Mouse (Mus musculus): ENCODE data around the gene Bpifb4. TPM values are rescaled to one million over a fixed set of nuclear protein-coding genes. Genes with fewer than 3 reads are reported as not detected.

The Bpifb4 gene
- not detected for total RNA-seq (2021)

DNA sequence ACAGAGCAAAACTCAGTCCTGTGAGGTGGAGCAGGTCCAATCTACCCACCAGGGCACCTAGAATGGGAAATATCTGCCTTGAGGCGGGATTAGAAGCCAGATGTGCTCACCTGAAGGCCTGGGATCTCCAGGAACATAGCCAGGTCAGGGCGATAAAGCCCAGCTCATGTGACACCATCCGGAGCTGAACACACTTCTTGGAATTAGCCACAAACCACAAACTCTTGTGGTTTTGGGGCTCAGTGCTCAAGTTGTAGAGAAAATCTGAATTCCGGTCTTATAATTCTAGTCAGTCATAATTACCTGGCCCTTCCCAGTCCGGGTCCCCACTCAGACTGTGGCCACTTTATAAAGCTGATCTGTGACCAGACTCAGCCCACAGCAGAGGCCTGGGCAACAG lies at the start of gene Bpifb4:
Gene Bpifb4 (plus strand): TSS at position 370 of the 400 bp plus-strand sequence.
- intact Hi-C loops (cut with DNase I): no loop called here
- DNase-seq (ENCODE audit: low spot score): no peak

DNA sequence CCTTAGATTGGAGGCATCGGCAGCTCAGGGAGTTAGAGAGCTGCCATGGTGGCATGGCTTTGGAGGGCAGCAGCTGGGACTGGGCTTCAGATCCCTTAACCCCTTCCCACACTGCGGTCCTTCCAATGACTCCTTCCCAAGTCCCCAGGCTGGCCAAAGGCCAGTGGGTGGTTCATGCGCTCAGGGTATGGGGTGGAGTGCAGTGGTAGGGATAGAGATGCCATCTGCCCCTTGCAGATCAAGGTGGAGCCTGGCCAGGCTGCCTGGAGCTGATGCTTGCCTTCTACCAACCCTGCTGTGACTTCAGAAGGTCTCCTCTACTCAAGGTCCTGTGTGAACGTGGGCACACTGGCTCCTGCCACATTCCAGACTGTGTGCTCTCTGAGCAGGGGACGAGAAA lies 38.9 kb upstream of the Bpifb4 start:
- no peak for DNase-seq (ENCODE audit: low spot score)
- intact Hi-C loops (cut with DNase I): no loop called here

DNA sequence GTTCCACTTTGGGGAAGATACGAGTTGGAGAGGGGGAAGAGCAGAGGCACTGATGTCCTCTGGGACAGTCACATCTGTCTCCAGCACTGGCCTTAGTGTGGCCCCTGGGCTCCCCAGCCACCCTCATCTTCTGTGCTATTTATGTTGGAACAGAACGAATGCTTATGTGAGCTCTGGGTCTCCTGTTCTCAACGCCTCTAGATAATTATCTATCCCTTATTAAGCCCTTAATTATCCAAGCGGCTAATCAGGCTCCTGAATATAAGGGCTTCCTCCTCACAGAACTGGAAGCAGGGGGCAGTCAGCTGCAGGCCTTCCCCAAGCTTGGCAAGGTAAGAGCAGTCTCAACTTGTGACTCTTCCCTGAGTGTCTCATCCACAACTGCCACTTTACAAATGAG lies 37.9 kb upstream of the Bpifb4 start, which contains the start of gene Bpifb6:
Gene Bpifb6 (plus strand): TSS at position 301 of the 400 bp plus-strand sequence.
- DNase-seq (ENCODE audit: low spot score): no peak
- intact Hi-C loops (cut with DNase I): no loop called here

DNA sequence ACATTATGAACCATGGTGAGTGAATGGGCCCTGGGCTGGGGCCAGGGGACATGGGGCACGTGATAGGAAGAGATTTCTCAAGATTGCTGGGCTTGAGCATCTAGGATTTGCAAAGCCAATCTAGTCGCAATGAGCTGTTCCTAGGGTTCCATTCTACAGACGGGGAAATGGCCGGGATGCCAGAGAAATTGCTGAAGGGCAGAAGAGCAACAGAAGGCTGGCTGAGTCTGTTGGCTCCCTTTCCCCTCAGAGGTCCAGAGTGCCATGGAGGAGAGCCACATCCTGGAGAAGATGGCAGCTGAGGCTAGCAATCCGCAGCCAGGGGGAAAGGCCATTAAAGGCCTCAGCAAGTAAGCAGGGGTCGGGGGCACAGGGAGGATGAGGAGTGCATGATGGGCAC lies 35.3 kb upstream of the Bpifb4 start:
- DNase-seq (ENCODE audit: low spot score): no peak
- intact Hi-C loops (cut with DNase I): no loop called here

DNA sequence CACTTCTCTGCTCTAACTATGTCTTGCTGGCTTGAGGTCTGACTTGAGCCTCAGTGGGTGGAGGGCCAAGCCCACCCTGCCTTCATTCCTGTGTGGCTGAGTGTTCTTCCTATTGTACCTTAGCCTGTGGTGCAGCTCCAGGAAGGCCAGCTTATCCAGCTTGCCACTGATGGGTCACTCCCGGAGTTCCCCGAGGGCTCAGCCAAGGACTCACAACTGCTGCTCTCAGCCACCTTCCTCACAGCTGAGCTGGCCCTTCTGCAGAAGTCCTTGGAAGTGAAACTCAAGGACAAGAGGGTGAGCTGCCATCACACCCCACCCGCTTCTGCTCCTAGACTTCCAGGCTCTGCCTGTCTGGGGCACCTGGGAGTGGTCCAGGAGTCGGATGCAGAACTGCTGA lies 31.4 kb upstream of the Bpifb4 start:
- DNase-seq (ENCODE audit: low spot score): no peak
- intact Hi-C loops (cut with DNase I): no loop called here

DNA sequence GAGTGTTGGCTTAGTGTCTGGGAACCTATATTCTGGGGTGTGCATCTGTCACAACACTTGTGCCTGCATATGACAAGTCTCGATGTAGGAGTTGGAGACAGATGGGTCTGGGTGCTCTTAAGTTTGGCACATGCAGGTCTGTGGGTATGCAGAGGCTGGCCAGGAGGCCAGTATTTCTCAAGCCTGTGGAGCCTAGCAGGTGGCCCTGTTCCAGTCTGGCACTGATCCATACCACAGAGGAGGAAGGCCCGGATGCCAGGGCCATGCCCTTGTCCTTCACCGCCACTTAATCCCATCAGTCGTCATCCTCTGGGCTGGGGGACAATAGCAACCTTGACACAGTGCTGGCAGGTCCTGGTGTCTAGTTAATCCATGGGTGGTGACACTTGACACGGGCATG lies 23.9 kb upstream of the Bpifb4 start:
- no peak for DNase-seq (ENCODE audit: low spot score)
- intact Hi-C loops (cut with DNase I): no loop called here

DNA sequence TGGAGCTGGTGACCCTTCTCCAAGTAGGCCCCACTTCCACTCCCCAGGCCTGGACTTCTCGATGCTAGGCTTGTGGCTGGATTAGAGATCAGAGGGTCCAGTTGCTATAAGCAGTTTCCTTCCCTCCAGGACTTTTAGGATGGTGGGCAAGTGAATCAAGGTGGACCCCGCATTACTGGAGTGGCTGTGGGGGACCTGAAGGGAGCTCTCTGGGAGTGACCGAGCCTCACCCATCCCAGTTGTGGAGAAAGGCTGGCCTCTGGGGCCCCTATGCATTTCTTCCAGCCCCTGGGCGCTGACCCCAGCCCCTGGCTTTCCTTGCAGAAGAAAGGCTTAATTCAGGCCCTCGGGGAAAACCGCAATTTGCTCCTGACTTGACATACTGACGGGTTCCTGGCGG lies 20.1 kb upstream of the Bpifb4 start, which contains the start of gene Bpifb3:
Gene Bpifb3 (plus strand): TSS at position 301 of the 400 bp plus-strand sequence.
- intact Hi-C loops (cut with DNase I): no loop called here
- DNase-seq (ENCODE audit: low spot score): no peak

DNA sequence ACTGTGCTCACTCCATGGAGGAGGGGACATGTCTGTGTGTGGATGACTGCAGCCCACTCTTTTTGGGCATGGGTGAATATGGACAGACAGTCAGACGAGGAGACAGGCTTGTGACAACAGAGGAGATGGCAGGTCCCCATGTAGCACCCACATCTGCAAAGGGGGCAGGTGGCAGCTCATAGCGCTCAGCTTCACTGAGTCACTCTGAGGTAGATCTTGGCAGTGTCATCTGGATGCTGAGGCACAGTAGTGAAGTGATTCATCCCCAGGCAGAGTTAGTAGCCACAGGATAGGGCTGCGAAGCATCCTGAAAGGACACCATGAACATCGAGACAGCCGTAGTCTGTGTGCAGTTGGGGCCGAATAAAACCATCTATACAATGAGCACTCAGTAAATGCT lies 16.8 kb upstream of the Bpifb4 start:
- no peak for DNase-seq (ENCODE audit: low spot score)
- intact Hi-C loops (cut with DNase I): no loop called here

DNA sequence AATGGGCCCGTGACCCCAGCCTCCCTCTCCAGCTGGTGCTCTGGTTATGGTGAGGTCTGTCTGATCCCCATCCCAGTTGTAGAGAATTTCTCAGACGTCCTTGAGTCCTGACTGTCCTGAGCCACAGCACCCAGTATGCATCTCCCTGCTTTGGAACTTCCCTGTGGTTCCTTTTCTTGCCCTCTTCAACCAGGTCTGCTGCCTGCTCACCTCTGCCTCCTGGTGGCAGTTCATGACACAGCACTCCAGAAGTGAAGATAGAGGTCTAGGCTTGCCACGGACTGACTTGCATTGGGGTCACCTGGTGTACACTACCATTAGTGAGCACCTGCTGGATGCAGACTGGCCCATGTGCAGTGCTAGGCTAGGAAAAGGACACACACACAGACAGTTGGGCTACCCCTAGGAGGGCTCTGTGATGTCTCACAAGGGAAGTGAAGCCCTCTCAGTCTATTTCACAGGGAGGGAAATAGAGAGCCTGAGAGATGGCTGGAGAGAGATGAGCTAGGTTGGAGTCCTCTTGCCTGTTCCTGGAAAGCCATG lies 8.1 kb upstream of the Bpifb4 start:
- no peak for DNase-seq (ENCODE audit: low spot score)
- intact Hi-C loops (cut with DNase I): loop anchor here (2.0 to 5.0 kb wide), 3 partner anchors 123 to 263 kb away; no protein-coding TSS in a partner anchor

DNA sequence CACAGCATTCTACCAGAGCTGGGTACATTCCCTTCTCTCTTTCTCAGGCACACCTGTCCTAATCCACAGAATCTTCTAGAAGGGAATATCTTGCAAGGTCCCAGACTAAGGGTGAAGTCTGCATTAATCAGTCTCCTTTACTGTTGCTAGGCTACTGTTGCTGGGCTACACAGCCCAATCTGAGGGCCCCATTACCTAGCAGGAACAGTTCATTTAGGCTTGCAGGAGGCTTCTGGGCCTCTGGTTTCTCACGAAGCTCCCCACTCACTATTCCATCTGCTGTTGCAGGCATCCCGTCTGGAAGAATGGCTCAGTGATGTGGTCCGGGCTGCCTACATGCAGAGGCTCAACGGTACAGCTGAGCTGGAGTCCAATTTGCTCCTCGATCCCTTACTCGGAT lies 6.9 kb upstream of the Bpifb4 start:
- no peak for DNase-seq (ENCODE audit: low spot score)
- intact Hi-C loops (cut with DNase I): loop anchor here (5.0 kb wide), 1 partner anchor 219 kb away; no protein-coding TSS in a partner anchor

DNA sequence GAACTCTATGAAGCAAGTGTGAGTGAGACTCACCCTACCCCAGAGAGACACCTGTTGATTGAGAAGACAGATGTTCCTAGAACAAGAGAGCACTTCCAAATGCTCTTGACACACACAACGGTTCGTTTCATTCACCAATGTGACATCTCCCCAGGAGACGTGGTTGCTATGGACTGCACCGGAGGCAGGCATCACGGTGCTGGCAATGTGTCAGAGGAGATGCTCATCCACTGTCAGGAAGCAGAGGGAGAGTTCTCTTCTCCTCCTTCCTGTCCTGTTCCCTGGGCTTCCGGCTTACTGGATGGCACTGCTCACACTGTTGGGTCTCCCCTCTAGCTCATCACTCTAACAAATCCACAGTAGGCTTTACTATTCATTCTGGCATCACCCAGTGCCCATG lies 4.7 kb upstream of the Bpifb4 start:
- no peak for DNase-seq (ENCODE audit: low spot score)
- intact Hi-C loops (cut with DNase I): loop anchor here (5.0 kb wide), 1 partner anchor 221 kb away; no protein-coding TSS in a partner anchor

DNA sequence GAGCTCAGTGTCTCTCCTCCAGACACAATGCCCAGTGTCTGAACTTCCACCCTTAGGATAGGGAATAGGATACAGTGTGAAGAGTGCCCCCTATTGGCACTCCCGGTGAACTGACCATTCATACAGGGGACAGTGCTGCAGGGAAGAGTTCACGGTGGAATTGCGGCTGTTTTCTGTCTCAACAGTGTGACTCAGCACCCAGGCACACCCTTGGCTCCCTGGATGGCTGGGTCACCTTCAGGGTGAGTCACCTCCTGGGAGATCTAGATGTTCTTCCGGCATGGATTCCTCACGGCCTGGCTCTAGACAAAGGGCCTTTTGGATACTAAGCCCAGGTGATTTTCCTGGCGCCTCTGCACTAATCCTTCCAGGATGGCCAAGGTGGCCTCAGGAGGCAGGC lies 2.7 kb upstream of the Bpifb4 start:
- DNase-seq (ENCODE audit: low spot score): no peak

DNA sequence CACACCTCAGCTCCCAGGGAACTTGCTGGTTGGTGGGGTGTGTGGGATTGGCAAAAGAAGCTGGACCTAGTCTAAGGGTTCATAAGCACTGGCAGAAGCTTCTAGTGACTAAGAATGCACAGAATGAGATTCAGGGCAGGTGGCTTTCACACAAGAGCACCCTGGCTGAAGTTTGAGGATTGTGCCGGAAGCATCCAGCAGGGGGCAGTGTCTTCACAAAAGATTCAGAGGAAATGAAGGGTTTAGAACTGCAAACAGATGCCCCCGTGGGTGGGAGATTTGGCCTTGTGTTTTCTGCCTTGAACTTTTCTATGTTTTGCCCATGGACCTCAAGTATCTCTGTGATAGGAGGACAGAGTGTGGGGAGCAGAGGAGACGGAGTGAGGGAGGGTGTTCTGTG lies 5.5 kb downstream of the Bpifb4 start:
- no peak for DNase-seq (ENCODE audit: low spot score)
- intact Hi-C loops (cut with DNase I): no loop called here

More for the DNA sequence above, 2.7 kb upstream of the Bpifb4 start:
- intact Hi-C loops (cut with DNase I): no loop called here

DNA sequence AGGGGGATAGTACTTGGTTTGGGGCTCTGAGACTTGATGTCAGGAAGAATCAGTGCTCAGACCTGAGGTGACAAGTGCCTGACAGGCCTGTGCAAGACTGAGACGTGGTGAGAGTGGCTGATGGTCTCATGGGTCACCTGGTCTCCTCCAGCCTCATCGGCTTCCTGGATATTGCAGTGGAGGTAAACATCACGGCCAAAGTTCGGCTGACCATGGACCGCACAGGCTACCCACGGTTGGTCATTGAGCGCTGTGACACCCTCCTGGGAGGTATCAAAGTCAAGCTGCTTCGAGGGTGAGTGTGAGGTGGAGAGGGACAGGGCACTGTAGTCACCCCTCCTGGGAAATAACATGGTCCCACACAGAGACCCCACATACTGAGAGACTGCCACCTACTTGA lies 6.6 kb downstream of the Bpifb4 start:
- intact Hi-C loops (cut with DNase I): no loop called here
- no peak for DNase-seq (ENCODE audit: low spot score)

DNA sequence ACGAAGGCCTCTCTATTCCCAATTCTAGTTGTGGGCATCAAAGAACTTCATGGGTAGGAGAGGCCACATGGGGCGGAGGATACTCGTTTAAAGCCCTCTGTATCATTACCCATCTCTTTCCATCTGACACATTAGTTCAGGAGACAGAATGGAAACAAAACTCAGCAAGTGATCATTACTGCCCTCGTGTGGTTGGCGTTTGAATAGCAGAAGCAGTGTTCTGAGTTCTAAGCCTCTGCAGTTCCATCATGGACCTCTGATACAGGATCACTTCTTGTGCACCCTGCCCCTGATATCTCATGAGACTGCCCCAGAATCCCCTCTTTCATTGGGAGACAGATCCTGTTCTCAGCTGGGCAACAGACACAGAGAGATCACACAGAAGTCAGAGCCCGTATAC lies 14.9 kb downstream of the Bpifb4 start:
- no peak for DNase-seq (ENCODE audit: low spot score)
- intact Hi-C loops (cut with DNase I): no loop called here

DNA sequence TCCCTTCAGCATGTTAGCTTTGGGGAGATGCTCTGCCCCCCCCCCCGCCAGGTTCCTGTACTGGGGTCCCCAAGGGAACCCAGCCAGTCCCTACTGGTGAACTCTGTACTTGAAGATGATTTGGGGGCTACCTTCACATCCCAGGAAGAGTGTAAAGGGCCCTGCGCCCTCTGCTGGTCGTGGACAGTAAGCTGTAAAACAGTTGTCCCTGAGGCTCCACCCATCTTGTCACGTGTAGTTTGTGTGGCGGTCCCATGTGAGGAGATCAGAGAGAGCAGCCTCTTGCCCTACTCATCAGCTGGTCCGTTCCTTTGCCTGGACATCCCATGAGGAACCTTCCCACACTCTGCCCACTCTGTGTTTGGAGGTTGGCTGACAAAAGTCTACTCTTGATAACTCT lies 15.8 kb downstream of the Bpifb4 start:
- intact Hi-C loops (cut with DNase I): no loop called here
- DNase-seq (ENCODE audit: low spot score): no peak

DNA sequence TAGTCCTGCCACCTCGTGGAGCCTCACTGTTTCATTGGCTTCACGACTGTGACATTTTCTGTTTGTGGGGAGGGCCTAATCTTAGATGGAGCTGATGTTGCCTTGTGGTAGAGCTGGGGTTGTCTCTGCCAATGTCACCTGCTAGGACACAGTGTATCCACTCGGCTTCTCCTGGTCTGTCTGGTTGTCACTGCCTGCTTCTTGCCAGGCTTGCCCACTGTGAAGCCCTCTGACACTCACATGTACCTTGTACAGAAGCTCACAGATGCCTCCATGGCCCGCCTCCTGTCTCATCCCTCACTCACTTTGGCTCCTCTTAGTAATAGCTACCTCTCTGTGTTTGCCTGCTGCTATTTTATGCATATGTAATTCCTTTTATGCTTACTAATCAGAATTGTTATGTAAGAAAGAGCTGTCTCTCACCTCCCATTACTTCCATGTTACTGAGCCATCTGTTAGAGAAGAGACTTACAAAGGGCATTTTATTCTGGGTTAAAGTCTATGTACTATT lies 24.9 kb downstream of the Bpifb4 start:
- intact Hi-C loops (cut with DNase I): no loop called here
- DNase-seq (ENCODE audit: low spot score): no peak

DNA sequence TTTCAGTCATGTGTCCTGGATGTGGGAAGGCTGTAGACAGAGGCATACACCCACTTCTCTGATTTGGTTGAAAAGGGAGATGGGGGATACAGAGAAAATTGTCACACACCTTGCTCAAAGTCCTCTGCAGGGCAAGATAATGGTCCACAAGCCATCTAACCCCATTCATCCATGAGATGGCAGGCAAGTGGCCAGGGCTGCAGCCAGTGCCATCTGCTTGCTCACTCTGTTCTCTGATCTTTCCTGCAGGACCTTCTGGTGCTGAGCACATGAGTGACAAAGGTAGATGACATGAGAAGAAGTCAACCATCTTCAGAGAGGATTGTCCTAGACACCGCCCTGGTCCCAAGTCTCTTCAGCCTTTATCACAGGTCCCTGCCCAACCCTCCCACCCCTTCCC lies 25.3 kb downstream of the Bpifb4 start:
- intact Hi-C loops (cut with DNase I): no loop called here
- DNase-seq (ENCODE audit: low spot score): no peak

DNA sequence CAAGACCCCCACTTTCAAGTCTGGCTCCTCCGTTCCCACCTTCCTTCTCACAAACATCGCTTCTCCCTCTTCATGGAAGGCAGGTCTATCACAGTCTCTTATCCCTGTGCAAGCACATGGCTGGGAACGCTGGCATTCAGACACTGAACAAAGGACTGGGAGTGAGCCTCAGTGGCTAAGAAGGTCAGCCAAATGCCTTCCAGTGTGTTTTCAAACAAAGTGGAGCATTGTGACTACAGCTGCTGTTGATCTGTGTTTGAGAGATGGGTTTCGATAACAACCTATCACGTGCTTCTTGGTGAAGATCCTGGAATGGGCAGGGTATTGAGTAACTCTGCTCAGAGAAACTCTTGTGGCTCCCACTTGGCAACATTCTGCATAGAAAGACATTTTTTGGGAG lies 32.2 kb downstream of the Bpifb4 start:
- intact Hi-C loops (cut with DNase I): no loop called here
- no peak for DNase-seq (ENCODE audit: low spot score)

DNA sequence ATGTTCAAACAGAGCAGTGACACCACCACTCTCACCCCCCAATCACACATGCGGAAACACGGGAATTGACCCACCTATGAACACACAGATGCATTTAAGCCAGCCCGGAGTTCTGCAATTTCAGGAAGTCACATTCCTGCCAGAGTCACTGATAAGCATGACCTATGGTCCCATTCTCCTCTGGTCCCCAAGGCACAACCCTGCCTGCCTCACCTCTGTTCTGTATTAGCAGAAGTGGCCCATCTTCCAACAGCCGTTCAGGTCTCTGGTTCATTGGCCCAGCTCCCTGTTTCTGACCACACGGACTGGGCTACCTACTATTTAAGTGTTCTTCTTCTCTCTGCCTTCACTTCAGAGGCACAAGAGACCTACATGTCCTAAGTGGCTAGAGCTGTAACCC lies 36.6 kb downstream of the Bpifb4 start, which contains the start of gene Bpifa6:
Gene Bpifa6 (plus strand): TSS at position 364 of the 400 bp plus-strand sequence.
- DNase-seq (ENCODE audit: low spot score): no peak
- intact Hi-C loops (cut with DNase I): no loop called here

DNA sequence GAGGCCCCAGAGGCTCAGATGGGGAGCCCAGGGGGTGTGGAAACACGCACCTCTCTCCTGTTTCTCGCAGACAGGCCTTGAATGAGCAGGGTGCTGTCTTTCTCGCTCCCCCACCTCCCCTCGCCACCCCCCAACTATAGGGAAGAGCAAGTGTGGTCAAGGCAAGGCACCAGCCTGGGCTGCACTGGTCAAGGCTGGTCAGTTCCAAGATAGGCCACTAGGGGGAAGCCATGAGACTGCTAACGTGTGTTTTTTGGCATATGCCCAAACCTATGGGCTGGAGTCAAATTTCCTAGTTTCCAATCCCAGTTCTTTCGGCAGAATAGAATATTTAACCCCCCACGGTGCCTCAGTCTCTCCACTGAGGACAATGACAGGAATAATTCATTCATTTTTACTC lies 57.8 kb downstream of the Bpifb4 start:
- DNase-seq (ENCODE audit: low spot score): peak; percentile 21
- intact Hi-C loops (cut with DNase I): no loop called here

DNA sequence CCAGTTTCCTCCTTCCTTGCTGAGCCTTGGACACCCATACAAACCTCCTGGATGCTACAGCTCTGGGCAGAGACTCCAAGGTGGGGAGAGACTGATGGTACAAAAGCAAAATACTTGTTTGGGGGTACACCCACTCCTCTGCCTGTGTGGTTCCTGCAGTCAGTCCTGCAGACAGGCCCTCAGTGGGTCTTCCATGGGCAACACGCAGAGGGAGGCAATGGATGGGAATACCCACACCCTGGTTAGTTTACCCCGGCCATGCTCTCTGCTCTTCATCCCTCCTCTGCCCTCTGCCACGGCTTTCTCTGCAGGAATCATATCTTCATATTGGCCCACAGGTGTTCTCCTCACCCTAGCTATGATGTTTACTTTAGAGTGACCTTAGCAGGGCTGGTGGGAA lies 62.5 kb downstream of the Bpifb4 start:
- no peak for DNase-seq (ENCODE audit: low spot score)
- intact Hi-C loops (cut with DNase I): loop anchor here (5.0 kb wide), 1 partner anchor 157 kb away; no protein-coding TSS in a partner anchor

Measured in heart, postnatal 25 days (tissue).